In the genomic region with DNA sequence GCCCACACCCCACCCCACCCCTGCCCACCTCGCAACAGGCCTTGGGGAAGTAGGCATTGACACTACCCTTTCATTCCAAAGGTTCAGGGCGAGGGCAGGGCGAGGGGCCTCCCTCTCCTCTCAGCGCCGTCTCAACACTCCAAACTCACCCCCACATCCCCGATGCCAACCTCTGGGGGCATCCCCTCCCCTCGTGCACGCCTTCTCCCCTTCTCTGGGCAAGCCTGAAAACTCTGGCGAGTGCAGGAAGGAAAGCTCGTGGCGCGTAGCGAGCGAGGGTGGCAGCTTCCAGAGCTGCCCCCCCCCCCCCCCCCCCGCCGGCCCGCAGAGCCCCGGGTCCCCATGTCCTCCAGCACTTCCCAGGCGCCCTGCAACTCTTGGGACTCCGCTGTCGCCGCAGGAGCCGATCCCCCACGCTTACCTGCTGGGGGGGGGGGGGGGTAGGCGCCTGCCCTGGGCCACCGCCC, we compare ENCODE assay signal across 8 mouse cellular contexts. TPM values are rescaled to one million over a fixed set of nuclear protein-coding genes. Genes with fewer than 3 reads are reported as not detected.
DNase-seq lines count a peak whose midpoint lies in the region; ATAC-seq and TF ChIP-seq lines count a peak whose summit lies in the region.

No protein-coding gene starts in this region.

- H3K4me2 ChIP-seq in intestine, embryonic 14.5 days (ENCODE audit: low read length) = peak overlapping the region; percentile 89
- peak overlapping the region; percentile 93 for H3K4me2 ChIP-seq in lung, postnatal 0 days (replicated peaks; ENCODE audit: low read depth, low read length)
- peak overlapping the region; percentile 90 for H3K4me2 ChIP-seq in stomach, embryonic 15.5 days

- TF ChIP-seq CTCF in cerebellum, adult 2 months (IDR thresholded peaks at IDR 0.05; ENCODE audit: borderline replicate concordance, insufficient read depth, low read depth, low read length) = no peak
- no peak for TF ChIP-seq CTCF in embryonic fibroblast, embryonic 13.5 days (IDR thresholded peaks at IDR 0.05; ENCODE audit: borderline replicate concordance, insufficient read depth, low read length)
- no peak for TF ChIP-seq CTCF in lung, postnatal 0 days (IDR thresholded peaks at IDR 0.05)

- intact Hi-C loops in gastrocnemius, postnatal 14 days (cut with DNase I; ENCODE audit: low total_unique reads) = no loop called here

- no peaks in the 10 kb centered on the region for H3K27me3 ChIP-seq in cerebellum, adult 2 months (ENCODE audit: control insufficient read depth, insufficient read depth, low read length)
- H3K27me3 ChIP-seq in intestine, embryonic 14.5 days (replicated peaks; ENCODE audit: control insufficient read depth, insufficient read depth, low read length) = no peaks in the 10 kb centered on the region
- no peaks in the 10 kb centered on the region for H3K27me3 ChIP-seq in lung, postnatal 0 days (replicated peaks; ENCODE audit: insufficient read depth, low read length)
- no peaks in the 10 kb centered on the region for H3K27me3 ChIP-seq in stomach, embryonic 15.5 days (replicated peaks)

- no peak for ATAC-seq in cerebellum, adult (ENCODE audit: insufficient number of reproducible peaks, low FRiP score, low TSS enrichment)
- peak; percentile 13 for ATAC-seq in intestine, embryonic 14.5 days (replicated peaks; ENCODE audit: low FRiP score, low TSS enrichment, low read depth)
- ATAC-seq in lung, postnatal 0 days = peak; percentile 38
- ATAC-seq in stomach, embryonic 15.5 days (ENCODE audit: insufficient read depth, low FRiP score, low read depth) = no peak

- TF ChIP-seq EP300 in lung, postnatal 0 days (IDR thresholded peaks at IDR 0.05) = no peak

- H3K36me3 ChIP-seq in intestine, embryonic 14.5 days (ENCODE audit: control insufficient read depth, insufficient read depth, low read length) = peaks cover 9% of the 10 kb centered on the region
- H3K36me3 ChIP-seq in lung, postnatal 0 days (ENCODE audit: insufficient read depth, low read length) = 0 out of 2 replicates have a peak, but pooled peaks cover 7% of the 10 kb centered on the region
- H3K36me3 ChIP-seq in stomach, embryonic 15.5 days = peaks cover 7% of the 10 kb centered on the region

- WGBS in cerebellum, adult 2 months = 2% methylated on average over 16 of the region's 26 CpGs
- WGBS in intestine, embryonic 14.5 days = 0% methylated on average over 8 of the region's 26 CpGs
- WGBS in lung, postnatal 0 days = 3% methylated on average over 6 of the region's 26 CpGs
- WGBS in stomach, embryonic 15.5 days = under 1% methylated on average over 9 of the region's 26 CpGs

- no peak overlapping the region for H3K27ac ChIP-seq in cerebellum, adult 2 months (ENCODE audit: insufficient read depth, low read length)
- H3K27ac ChIP-seq in embryonic fibroblast, embryonic 13.5 days (ENCODE audit: insufficient read depth, low read length) = peak overlapping the region; percentile 23; the same call in 1 of the 2 replicates
- peak overlapping the region; percentile 90 for H3K27ac ChIP-seq in intestine, embryonic 14.5 days (ENCODE audit: low read depth)
- peak overlapping the region; percentile 89 for H3K27ac ChIP-seq in lung, postnatal 0 days (ENCODE audit: low read length)
- peak overlapping the region; percentile 96 for H3K27ac ChIP-seq in stomach, embryonic 15.5 days

- H3K9me3 ChIP-seq in intestine, embryonic 14.5 days (ENCODE audit: control insufficient read depth, low read length) = no peaks in the 10 kb centered on the region
- H3K9me3 ChIP-seq in lung, postnatal 0 days (ENCODE audit: low read length) = no peaks in the 10 kb centered on the region
- no peaks in the 10 kb centered on the region for H3K9me3 ChIP-seq in stomach, embryonic 15.5 days

- peak in 1 of 2 experiments; percentile 42 for DNase-seq in cerebellum, adult 2 months
- DNase-seq in CD4-positive helper T cell, adult 2 months (ENCODE audit: low read depth, low spot score) = peak; percentile 21
- peak; percentile 69 for DNase-seq in intestine, embryonic 14.5 days (ENCODE audit: low spot score)
- DNase-seq in lung, postnatal 0 days (ENCODE audit: low spot score) = peak; percentile 46
- DNase-seq in gastrocnemius, postnatal 14 days = no peak

- H3K9ac ChIP-seq in intestine, embryonic 14.5 days (ENCODE audit: low read length) = peak overlapping the region; percentile 83
- H3K9ac ChIP-seq in lung, postnatal 0 days (replicated peaks; ENCODE audit: low read depth) = peak overlapping the region; percentile 80
- peak overlapping the region; percentile 64 for H3K9ac ChIP-seq in stomach, embryonic 15.5 days

- no peak for TF ChIP-seq POLR2A in cerebellum, adult 2 months (IDR thresholded peaks at IDR 0.05; ENCODE audit: borderline replicate concordance, insufficient read depth, low read length)
- TF ChIP-seq POLR2A in embryonic fibroblast, embryonic 13.5 days (IDR thresholded peaks at IDR 0.05; ENCODE audit: low read depth, low read length) = 0 out of 2 replicates have a peak, but pooled peaks have one; percentile 10

- H3K4me3 ChIP-seq in cerebellum, adult 2 months (replicated peaks; ENCODE audit: insufficient read depth, low read depth, low read length) = peak overlapping the region; percentile 85
- peak overlapping the region; percentile 95 for H3K4me3 ChIP-seq in embryonic fibroblast, embryonic 13.5 days (ENCODE audit: insufficient read depth, low read length)
- H3K4me3 ChIP-seq in intestine, embryonic 14.5 days (ENCODE audit: low read depth, low read length) = peak overlapping the region; percentile 78
- H3K4me3 ChIP-seq in lung, postnatal 0 days (ENCODE audit: low read depth, low read length) = peak overlapping the region; percentile 88
- H3K4me3 ChIP-seq in stomach, embryonic 15.5 days (replicated peaks) = peak overlapping the region; percentile 79

- H3K4me1 ChIP-seq in cerebellum, adult 2 months (ENCODE audit: control insufficient read depth, insufficient read depth, low read length) = peaks cover 3% of the 10 kb centered on the region; the same call in 1 of the 2 replicates
- H3K4me1 ChIP-seq in embryonic fibroblast, embryonic 13.5 days (ENCODE audit: control insufficient read depth, insufficient read depth, low read length) = no peaks in the 10 kb centered on the region
- peaks cover 33% of the 10 kb centered on the region for H3K4me1 ChIP-seq in intestine, embryonic 14.5 days (replicated peaks; ENCODE audit: control insufficient read depth, insufficient read depth, low read length)
- H3K4me1 ChIP-seq in lung, postnatal 0 days (ENCODE audit: insufficient read depth, low read depth, low read length) = peaks cover 5% of the 10 kb centered on the region
- peaks cover 30% of the 10 kb centered on the region for H3K4me1 ChIP-seq in stomach, embryonic 15.5 days

RNA-seq across cellular contexts. Expression of a gene that starts 1.1 kb away (rescaled TPM):
- 31.1 and 31.3 TPM in 2 replicates for polyA plus RNA-seq in cerebellum, adult 2 months (2012; rRNA removed)
- 49.8 and 56.5 TPM in 2 replicates for polyA plus RNA-seq in embryonic fibroblast, embryonic 13.5 days (2011; ENCODE audit: insufficient read length, low read depth, missing spikeins)
- polyA plus RNA-seq in intestine, embryonic 14.5 days (2014; fragmentation: Nextera tagmentation; extraction: Ambion mirVana) = 19.8 and 21.9 TPM in 2 replicates
- 9.2 and 12.1 TPM in 2 replicates for polyA plus RNA-seq in lung, postnatal 0 days (2015; fragmentation: Nextera tagmentation; extraction: Ambion mirVana)
- 21.9 and 22.5 TPM in 2 replicates for polyA plus RNA-seq in stomach, embryonic 15.5 days (2015; fragmentation: Nextera tagmentation; extraction: Ambion mirVana)
- total RNA-seq in gastrocnemius, postnatal 14 days (2021) = 10 to 100 TPM; 33.1 to 36.4 TPM

RNA-seq across cellular contexts. Expression of a gene that starts 21.8 kb away (rescaled TPM):
- 65.4 and 69.7 TPM in 2 replicates for polyA plus RNA-seq in cerebellum, adult 2 months (2012; rRNA removed)
- 40.5 and 44.2 TPM in 2 replicates for polyA plus RNA-seq in embryonic fibroblast, embryonic 13.5 days (2011; ENCODE audit: insufficient read length, low read depth, missing spikeins)
- polyA plus RNA-seq in intestine, embryonic 14.5 days (2014; fragmentation: Nextera tagmentation; extraction: Ambion mirVana) = 31.5 and 34.8 TPM in 2 replicates
- polyA plus RNA-seq in lung, postnatal 0 days (2015; fragmentation: Nextera tagmentation; extraction: Ambion mirVana) = 7.4 and 10.7 TPM in 2 replicates
- 29.0 and 32.2 TPM in 2 replicates for polyA plus RNA-seq in stomach, embryonic 15.5 days (2015; fragmentation: Nextera tagmentation; extraction: Ambion mirVana)
- total RNA-seq in gastrocnemius, postnatal 14 days (2021) = 1 to 10 TPM; 6.6 to 9.5 TPM

RNA-seq across cellular contexts. Expression of a gene that starts 38.0 kb away (rescaled TPM):
- polyA plus RNA-seq in cerebellum, adult 2 months (2012; rRNA removed) = not detected in 2 replicates
- polyA plus RNA-seq in embryonic fibroblast, embryonic 13.5 days (2011; ENCODE audit: insufficient read length, low read depth, missing spikeins) = not detected in 2 replicates
- polyA plus RNA-seq in intestine, embryonic 14.5 days (2014; fragmentation: Nextera tagmentation; extraction: Ambion mirVana) = 0.35 and 0.59 TPM in 2 replicates
- 0.31 TPM in 1 of 2 replicates, not detected in the other for polyA plus RNA-seq in lung, postnatal 0 days (2015; fragmentation: Nextera tagmentation; extraction: Ambion mirVana)
- 0.43 TPM in 1 of 2 replicates, not detected in the other for polyA plus RNA-seq in stomach, embryonic 15.5 days (2015; fragmentation: Nextera tagmentation; extraction: Ambion mirVana)
- under 1 TPM in 1 of 2 experiments, not detected in 1; 0.44 TPM for total RNA-seq in gastrocnemius, postnatal 14 days (2021)

RNA-seq across cellular contexts. Expression of a gene that starts 38.1 kb away (rescaled TPM):
- polyA plus RNA-seq in cerebellum, adult 2 months (2012; rRNA removed) = 24.1 and 24.2 TPM in 2 replicates
- polyA plus RNA-seq in embryonic fibroblast, embryonic 13.5 days (2011; ENCODE audit: insufficient read length, low read depth, missing spikeins) = 36.3 and 40.6 TPM in 2 replicates
- polyA plus RNA-seq in intestine, embryonic 14.5 days (2014; fragmentation: Nextera tagmentation; extraction: Ambion mirVana) = 48.7 and 52.6 TPM in 2 replicates
- polyA plus RNA-seq in lung, postnatal 0 days (2015; fragmentation: Nextera tagmentation; extraction: Ambion mirVana) = 31.0 and 32.2 TPM in 2 replicates
- polyA plus RNA-seq in stomach, embryonic 15.5 days (2015; fragmentation: Nextera tagmentation; extraction: Ambion mirVana) = 46.7 and 48.6 TPM in 2 replicates
- total RNA-seq in gastrocnemius, postnatal 14 days (2021) = 10 to 100 TPM; 20.4 to 20.6 TPM

RNA-seq across cellular contexts. Expression of a gene that starts 53.9 kb away (rescaled TPM):
- polyA plus RNA-seq in cerebellum, adult 2 months (2012; rRNA removed) = 69.4 and 71.7 TPM in 2 replicates
- 58.8 and 62.4 TPM in 2 replicates for polyA plus RNA-seq in embryonic fibroblast, embryonic 13.5 days (2011; ENCODE audit: insufficient read length, low read depth, missing spikeins)
- 27.1 TPM in 2 replicates for polyA plus RNA-seq in intestine, embryonic 14.5 days (2014; fragmentation: Nextera tagmentation; extraction: Ambion mirVana)
- 14.5 and 17.5 TPM in 2 replicates for polyA plus RNA-seq in lung, postnatal 0 days (2015; fragmentation: Nextera tagmentation; extraction: Ambion mirVana)
- polyA plus RNA-seq in stomach, embryonic 15.5 days (2015; fragmentation: Nextera tagmentation; extraction: Ambion mirVana) = 22.9 and 26.8 TPM in 2 replicates
- 10 to 100 TPM; 45.1 to 48.1 TPM for total RNA-seq in gastrocnemius, postnatal 14 days (2021)

Comparison
In these comparisons a context has a peak if more than half of its experiments do, and no peak if none do; other contexts are left out.
1. ATAC-seq: peak in intestine, embryonic 14.5 days (single experiment) and lung, postnatal 0 days (single experiment); none in cerebellum, adult (single experiment) and stomach, embryonic 15.5 days (single experiment).
2. Peak in every context shown above with its lines, with median percentiles within 50 percentile points of each other: H3K4me3 ChIP-seq, H3K4me2 ChIP-seq and H3K9ac ChIP-seq.